Mouse (Mus musculus) T-cell, adult 2 months (primary cell): ENCODE data around the gene Rpusd2.
"Not testable (repeated sequence)": the region's sequence is repeated elsewhere in the genome, so short reads cannot be mapped to it uniquely, and the experiment has no call there.

Experiments used
- DNase-seq: peaks from one replicate; pipeline ENCODE4 v3.0.0; 2022; ENCODE audit warnings: low spot score

The Rpusd2 gene

DNA sequence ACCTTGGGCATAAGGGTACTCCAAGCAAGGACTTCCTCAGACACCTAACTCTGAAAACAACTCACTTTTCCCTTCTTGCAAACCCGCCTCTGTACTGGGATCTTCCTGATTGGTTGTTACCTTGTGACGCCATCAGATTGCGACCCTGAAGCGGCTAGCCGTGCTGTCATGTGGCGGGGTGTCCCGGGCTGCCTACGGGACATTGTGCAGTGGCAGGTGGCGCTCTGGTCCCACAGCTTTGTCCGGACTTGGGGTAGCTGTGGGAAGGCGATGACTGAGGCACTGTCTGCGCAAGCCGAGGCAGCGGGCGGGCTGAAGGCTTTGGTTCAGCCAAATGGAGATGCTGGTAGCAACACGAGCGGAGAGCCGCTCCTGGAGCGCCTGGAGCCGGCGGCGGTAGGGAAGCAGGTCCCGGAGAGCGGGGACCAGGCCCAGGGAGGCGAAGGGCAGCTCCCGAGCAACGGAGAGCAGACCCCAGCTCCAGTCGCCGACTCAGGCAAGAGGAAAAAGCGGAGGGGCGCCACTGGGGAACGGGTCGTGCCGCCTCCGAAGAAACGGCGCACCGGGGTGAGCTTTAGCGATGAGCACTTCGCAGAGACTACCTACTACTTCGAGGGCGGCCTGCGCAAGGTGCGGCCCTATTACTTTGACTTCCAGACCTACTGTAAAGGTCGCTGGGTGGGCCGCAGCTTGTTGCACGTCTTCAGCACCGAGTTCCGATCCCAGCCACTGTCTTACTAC, at the start of gene Rpusd2:
Rpusd2 (plus strand) TSS at position 135 of the 741 bp plus-strand sequence.
- DNase-seq = peak; percentile 92

DNA sequence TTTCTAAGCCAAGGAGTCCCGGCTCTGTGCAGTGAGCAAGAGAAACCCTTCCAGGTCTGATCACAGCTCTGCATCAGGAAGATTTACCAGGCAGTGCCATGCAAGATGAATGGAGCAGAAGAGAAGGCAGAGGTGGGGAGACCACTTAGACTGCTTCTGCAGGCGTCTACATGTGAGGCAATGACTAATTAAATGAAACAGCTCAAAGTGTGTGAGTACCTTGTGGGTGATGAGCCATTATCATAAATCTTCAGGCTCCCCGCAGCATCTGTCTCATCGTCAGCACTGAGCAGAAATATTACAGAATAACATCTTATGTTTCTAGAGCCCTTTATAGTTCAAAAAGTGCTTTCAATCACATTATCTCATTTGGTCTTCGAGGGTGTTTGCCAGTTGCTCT, 39.1 kb upstream of the Rpusd2 start:
- no peak for DNase-seq

GRCm38 (mm10) chr2:118995919-118996797, 38.4 kb upstream of the Rpusd2 start:
- DNase-seq = no peak

DNA sequence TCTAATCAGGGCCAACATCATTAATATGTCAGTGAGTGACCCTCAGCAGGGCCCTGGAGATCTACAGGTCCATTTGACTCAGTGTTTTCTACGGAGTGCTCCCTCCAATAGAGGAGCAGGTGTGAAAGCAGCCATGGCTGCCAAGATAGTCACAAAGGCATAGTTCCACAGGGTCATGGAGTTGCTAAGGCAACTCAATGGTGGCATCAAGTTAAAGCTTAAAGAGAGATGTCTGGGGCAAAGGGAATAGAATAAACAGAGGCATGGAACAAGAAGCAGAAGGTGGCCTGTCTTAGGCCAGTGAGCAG, 37.8 kb upstream of the Rpusd2 start:
- DNase-seq = no peak

GRCm38 (mm10) chr2:118998115-118998866, 36.3 kb upstream of the Rpusd2 start:
- DNase-seq = no peak

DNA sequence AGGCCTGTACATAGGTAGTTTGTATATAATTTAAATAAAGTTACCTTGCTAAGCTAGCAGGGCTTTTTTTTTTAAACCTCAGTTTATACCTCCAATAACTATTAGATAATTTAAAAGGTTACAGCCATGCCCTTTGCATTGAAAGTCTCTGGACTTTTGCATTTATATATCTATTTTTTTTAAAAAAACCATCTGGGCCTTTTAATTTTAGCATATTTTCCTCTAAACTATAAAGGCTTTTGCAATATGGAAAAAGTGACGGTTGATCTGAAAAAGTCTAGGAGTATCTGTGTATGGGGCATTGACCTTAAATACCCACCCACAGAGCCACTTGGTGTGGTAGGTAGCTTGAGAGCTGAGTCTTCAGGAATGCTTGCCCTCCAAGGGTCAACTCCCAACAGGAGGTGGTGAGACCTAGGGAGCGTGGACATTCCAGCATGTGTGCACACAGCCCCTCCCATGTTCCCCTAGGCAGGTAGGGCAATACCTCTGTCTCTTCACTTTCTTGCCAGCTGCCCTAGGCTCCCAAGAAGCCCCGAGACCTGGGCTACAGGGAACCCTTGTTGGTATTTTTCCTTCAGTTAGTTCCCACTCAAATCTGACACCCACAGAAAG, 35.5 kb upstream of the Rpusd2 start:
- no peak for DNase-seq

DNA sequence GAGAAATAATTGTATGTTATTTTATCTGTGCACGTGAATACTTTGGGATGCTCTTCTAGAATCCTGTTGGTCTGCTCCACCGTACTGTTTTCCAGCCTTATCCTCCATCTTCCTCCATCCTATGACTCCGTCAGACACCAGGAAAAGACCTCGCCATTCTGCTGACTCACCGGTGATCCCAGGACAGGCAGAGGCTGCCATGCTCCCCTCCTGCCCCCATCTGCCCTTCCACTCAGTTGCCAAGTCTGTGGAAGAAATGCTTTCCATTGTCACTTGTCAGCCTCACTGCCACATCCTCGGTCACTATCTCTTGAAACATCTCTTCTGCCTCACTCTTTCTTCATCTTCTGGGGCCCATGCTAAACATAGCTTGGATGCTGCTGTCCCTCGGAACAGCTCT, 27.7 kb upstream of the Rpusd2 start:
- no peak for DNase-seq

GRCm38 (mm10) chr2:119009376-119009775, 25.2 kb upstream of the Rpusd2 start:
- DNase-seq = no peak

DNA sequence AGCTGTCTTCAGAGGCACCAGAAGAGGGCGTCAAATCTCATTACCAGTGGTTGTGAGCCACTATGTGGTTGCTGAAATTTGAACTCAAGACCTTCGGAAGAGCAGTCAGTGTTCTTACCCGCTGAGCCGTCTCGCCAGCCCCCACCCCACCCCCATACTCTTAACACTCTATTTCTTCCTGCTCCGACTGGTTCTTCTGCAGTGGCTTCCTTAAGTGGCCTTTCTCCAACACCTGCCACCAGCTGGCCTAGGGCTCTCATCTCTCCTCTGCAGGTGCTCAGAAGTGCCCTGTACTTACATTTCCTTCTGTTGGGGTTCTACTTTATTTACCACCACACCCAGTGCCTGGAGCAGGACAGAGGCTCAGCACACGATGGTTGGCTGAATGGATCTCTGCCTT, 19.6 kb upstream of the Rpusd2 start:
- DNase-seq = no peak

DNA sequence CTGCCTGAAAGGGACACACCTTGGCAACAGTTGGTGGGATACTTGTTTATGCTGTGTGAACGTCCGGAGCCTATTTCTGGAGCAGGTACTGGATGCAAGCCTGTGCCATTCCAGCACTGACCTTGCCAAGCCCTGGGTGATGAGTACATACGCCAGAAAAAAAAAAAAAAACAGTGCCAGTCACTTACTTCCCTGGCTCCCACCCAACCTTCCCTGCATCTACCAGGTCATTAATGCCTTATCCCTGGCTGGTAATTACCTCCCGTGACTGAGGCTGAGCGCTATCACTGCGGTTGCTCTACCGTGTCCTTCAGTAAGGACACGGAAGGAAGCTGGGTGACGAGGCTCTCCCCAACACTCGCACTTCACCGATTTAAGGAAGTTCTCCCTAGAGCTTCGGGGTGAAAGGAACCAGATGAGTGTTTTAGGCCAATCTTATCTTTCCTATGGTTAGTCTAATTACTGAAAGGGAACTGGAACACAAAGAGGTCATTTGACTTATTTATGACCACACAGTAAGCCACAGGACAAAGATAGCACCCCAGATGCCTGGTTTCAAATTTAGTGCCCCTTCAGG, 18.9 kb upstream of the Rpusd2 start:
- DNase-seq = no peak

DNA sequence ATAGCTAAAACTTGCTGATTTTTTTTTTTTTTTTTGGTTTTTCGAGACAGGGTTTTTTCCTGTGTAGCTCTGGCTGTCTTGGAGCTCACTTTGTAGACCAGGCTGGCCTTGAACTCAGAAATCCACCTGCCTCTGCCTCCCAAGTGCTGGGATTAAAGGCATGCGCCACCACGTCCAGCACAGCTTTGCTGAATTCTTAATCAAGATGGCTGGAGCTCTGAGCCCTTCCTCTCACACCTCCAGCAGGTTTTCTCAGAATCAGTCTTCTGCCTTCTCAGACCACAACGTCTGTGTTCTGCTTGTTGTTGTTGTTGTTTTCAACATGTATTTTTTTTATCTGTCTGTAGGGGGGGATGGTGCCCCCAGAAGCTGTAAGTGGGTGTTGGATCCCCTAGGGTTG, 18.3 kb upstream of the Rpusd2 start:
- not testable (repeated sequence) for DNase-seq

GRCm38 (mm10) chr2:119017647-119018046, 16.9 kb upstream of the Rpusd2 start:
- no peak for DNase-seq

DNA sequence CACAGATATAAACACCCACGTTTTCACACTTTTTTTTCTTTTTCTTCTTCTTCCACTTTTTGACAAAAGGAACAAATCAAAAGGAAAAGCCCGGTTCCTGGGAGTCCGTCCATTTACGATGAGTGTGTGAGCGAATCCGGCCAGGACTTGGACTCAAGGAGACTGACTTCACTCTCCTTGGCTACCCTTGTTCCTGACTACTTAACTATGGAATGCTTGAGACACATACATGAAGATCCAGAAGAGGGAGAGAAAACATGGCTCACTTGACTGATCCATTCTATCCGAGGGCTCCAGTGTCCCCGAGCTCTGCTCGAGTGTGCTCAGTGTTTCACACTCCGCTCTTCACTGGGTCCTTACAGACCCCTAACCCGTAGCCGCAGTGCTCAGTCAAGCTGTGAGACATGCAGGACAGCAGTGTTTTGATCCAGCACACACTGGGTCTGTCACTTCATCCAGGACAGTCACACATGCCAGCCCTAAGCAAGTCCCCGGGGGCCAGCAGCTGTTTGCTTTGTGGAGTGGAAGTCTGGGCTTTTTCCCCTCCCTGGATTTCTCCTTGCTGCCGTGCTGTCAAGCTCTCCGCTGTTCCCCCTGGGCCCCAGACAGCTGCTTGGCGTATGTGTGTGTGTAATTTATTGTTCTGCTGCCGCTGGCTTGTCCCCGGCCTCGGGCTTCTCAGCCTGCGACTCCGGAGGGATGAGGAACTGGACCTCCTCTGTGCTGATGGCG, 16.0 kb upstream of the Rpusd2 start:
- DNase-seq = no peak

DNA sequence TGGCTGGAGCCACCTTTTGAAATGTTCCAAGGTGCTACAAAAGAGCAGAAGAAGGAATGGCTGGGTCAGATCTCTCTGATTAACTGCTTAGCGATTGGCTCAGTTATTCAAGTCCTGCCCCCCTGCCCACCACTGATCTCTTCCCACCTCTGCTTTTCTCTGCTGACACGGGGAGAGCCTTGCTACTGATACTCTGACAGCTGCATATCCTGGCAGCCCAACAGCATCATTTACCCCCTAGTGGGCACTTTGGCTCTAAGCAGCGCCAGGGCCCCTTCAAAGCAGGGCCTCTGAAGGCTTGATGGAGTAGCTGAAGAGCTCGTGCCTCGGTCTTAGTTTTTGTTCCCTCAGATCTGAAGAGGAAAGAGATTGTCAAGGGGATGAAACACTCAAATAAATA, 15.5 kb upstream of the Rpusd2 start:
- DNase-seq = no peak

GRCm38 (mm10) chr2:119019538-119019937, 15.1 kb upstream of the Rpusd2 start:
- no peak for DNase-seq

DNA sequence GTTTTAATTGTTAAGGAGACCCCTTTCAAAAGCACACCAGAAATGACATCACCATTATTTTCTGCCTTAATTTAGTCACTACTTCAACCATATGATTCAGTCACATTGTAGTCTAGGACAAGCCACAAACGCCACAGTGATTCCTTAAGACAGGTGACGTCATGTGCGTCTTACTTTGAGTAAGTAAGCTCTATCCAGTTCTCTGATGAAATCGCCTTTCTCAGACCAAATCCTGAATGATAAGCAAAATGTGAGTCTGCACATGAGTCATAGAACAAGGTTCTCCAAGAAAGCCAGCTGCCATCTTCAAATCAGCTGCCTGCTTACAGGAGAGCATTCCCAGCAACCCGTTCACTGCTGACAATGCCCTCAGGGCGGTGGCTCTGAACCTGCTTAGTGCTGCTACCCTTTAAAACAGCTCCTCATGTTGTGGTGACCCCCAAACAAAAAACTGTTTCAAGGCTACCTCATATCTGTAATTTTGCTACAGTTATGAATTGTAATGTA, 11.4 kb upstream of the Rpusd2 start:
- DNase-seq = no peak

DNA sequence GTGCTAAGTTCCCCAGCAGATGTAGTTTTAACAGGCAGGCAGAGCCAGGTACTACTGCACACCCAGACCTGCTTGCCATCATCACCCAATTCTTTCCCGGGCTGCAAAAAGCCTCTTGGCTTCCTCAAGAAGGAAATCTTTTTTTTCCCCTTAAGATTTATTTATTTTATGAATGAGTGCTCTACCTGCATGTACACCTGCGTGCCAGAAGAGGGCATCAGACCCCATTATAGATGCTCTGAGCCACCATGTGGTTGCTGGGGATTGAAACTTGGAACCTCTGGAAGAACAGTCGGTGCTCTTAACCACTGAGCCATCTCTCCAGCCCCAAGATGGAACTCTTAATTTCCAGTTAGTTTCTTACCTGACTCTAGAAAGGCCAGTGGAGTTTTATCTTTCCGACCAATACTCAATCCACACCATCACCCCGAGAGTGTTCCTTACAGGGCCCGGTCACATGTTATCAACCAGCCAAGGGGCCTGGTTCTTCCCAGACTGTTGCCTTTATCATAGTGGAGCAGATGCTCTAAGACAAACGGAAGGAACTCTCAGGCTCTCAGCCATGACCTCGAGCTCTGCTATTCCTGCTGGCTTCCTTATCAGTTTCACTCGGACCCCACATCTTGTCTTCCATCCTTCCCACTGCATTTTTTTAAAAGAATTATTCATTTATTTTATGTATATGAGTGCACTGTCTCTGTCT, 9.9 kb upstream of the Rpusd2 start:
- no peak for DNase-seq

- DNase-seq = no peak
Measured at GRCm38 (mm10) chr2:119025239-119025616, 9.4 kb upstream of the Rpusd2 start.

- DNase-seq = no peak
Measured at GRCm38 (mm10) chr2:119026951-119027350, 7.6 kb upstream of the Rpusd2 start.

GRCm38 (mm10) chr2:119028941-119029551, 5.5 kb upstream of the Rpusd2 start, which contains the start of gene Ccdc32:
Ccdc32 (minus strand) TSS chr2:119029393.
- DNase-seq = peak; percentile 92
